25 mouse cellular contexts compared by ENCODE assay signal in genomic region chr1:154712747-154713146, GRCm38 (mm10).
A peak's percentile ranks its signal among the peaks of the same experiment; 100 is the strongest.
DNase-seq lines count a peak whose midpoint lies in the region; ATAC-seq lines count a peak whose summit lies in the region.
"Had no signal": no experiment of that assay in that cellular context is flagged by ENCODE, and none has a peak within 500 bp of the region (broad histone marks: within the 10 kb centered on the region; RNA-seq: fewer than 3 reads in every experiment).

No protein-coding gene starts in this region.

- H3K4me2 ChIP-seq in liver, embryonic 12.5 days, result no peak overlapping the region
- H3K4me2 ChIP-seq: forebrain, embryonic 12.5 days; heart, embryonic 15.5 days; kidney, embryonic 15.5 days; limb, embryonic 13.5 days; midbrain, embryonic 15.5 days; neural tube, embryonic 15.5 days had no signal

- no peak overlapping the region for H3K4me3 ChIP-seq in liver, embryonic 12.5 days
- H3K4me3 ChIP-seq: forebrain, embryonic 12.5 days; heart, embryonic 15.5 days; kidney, embryonic 15.5 days; limb, embryonic 13.5 days; midbrain, embryonic 15.5 days; neural tube, embryonic 15.5 days had no signal

- no peak overlapping the region for H3K9ac ChIP-seq in liver, embryonic 12.5 days
- H3K9ac ChIP-seq: forebrain, embryonic 12.5 days; heart, embryonic 15.5 days; kidney, embryonic 15.5 days; limb, embryonic 13.5 days; midbrain, embryonic 15.5 days; neural tube, embryonic 15.5 days had no signal

- ATAC-seq in erythroblast, adult 5-6 weeks (replicated peaks; ENCODE audit: low FRiP score, poor library complexity, severe bottlenecking), result peak; percentile 96
- peak; percentile 90 for ATAC-seq in liver, embryonic 12.5 days
- ATAC-seq in megakaryocyte progenitor cell, adult 5-6 weeks (replicated peaks; ENCODE audit: poor library complexity), result peak; percentile 91
- ATAC-seq: activated CD4-positive, CD25-positive, alpha-beta regulatory T cell, adult 4 months; hindbrain, embryonic 16.5 days; intestine, embryonic 16.5 days; midbrain, embryonic 15.5 days had no signal

- H3K4me1 ChIP-seq in liver, embryonic 12.5 days, result no peaks in the 10 kb centered on the region
- H3K4me1 ChIP-seq: forebrain, embryonic 12.5 days; heart, embryonic 15.5 days; kidney, embryonic 15.5 days; limb, embryonic 13.5 days; neural tube, embryonic 15.5 days had no signal

- peak; percentile 65 for DNase-seq in layer of hippocampus, adult 11-12 months (ENCODE audit: low spot score)
- DNase-seq in layer of hippocampus, postnatal 25 days (ENCODE audit: extremely low spot score in 1 of 2, low spot score in 1 of 2), result no peak
- no peak for DNase-seq in right cerebral cortex, adult 18-20 months
- no peak for DNase-seq in embryo, embryonic 10.5 days (ENCODE audit: low spot score)
- DNase-seq: adrenal gland, postnatal 10 days; cerebellum, adult 11 months; cerebellum, postnatal 25 days; gastrocnemius, postnatal 14 days; kidney, postnatal 4 days; right cerebral cortex, postnatal 4 days; thymus, postnatal 25 days had no signal

- no peaks in the 10 kb centered on the region for H3K9me3 ChIP-seq in liver, embryonic 12.5 days (replicated peaks)
- H3K9me3 ChIP-seq: forebrain, embryonic 12.5 days; heart, embryonic 15.5 days; kidney, embryonic 15.5 days; limb, embryonic 13.5 days; midbrain, embryonic 15.5 days; neural tube, embryonic 15.5 days had no signal

- 58% methylated on average over 4 of the region's 4 CpGs for WGBS in liver, embryonic 12.5 days (ENCODE audit: insufficient replicate concordance)

- no peak overlapping the region for H3K27ac ChIP-seq in liver, embryonic 12.5 days
- H3K27ac ChIP-seq: forebrain, embryonic 12.5 days; heart, embryonic 15.5 days; kidney, embryonic 15.5 days; limb, embryonic 13.5 days; macrophage; midbrain, embryonic 15.5 days; neural tube, embryonic 15.5 days had no signal

- H3K36me3 ChIP-seq in liver, embryonic 12.5 days, result no peaks in the 10 kb centered on the region
- H3K36me3 ChIP-seq: forebrain, embryonic 12.5 days; G1E; heart, embryonic 15.5 days; kidney, embryonic 15.5 days; limb, embryonic 13.5 days; midbrain, embryonic 15.5 days had no signal

- H3K27me3 ChIP-seq in liver, embryonic 12.5 days (replicated peaks), result no peaks in the 10 kb centered on the region
- H3K27me3 ChIP-seq: forebrain, embryonic 12.5 days; heart, embryonic 15.5 days; kidney, embryonic 15.5 days; limb, embryonic 13.5 days; midbrain, embryonic 15.5 days; neural tube, embryonic 15.5 days had no signal
